Mouse (Mus musculus) hindbrain, embryonic 13.5 days (tissue): ENCODE measurements around the gene Slc28a2. TPM values are rescaled to one million over a fixed set of nuclear protein-coding genes. Genes with fewer than 3 reads are reported as not detected.
A peak's percentile ranks its signal among the peaks of the same experiment; 100 is the strongest.
"Not testable (repeated sequence)": the region's sequence is repeated elsewhere in the genome, so short reads cannot be mapped to it uniquely, and the experiment has no call there.

Source experiments
- ATAC-seq: fragments of 200-750 bp; cut with Nextera tagmentation; 2 replicates; pipeline ENCODE4 v1.8.0; 2017; ENCODE audit warnings: moderate TSS enrichment; ENCODE audit not compliant: low FRiP score
- H3K27ac ChIP-seq: fragments of 300-500 bp; sonication (generic); 2 replicates; pipeline ENCODE4 v1.5.1; 2015; ENCODE audit warnings: inconsistent platforms, mild to moderate bottlenecking, moderate library complexity
- H3K27me3 ChIP-seq: fragments of 300-500 bp; sonication (generic); 2 replicates; pipeline ENCODE4 v1.6.1; 2015; ENCODE audit warnings: mild to moderate bottlenecking, inconsistent platforms
- H3K36me3 ChIP-seq: fragments of 300-500 bp; sonication (generic); 2 replicates; pipeline ENCODE4 v1.6.1; 2015; ENCODE audit warnings: mild to moderate bottlenecking, inconsistent platforms
- H3K4me1 ChIP-seq: fragments of 300-500 bp; sonication (generic); replicated peaks from 2 replicates; pipeline ENCODE4 v1.6.1; 2015; ENCODE audit warnings: inconsistent platforms
- H3K4me2 ChIP-seq: fragments of 300-500 bp; sonication (generic); 2 replicates; pipeline ENCODE4 v1.6.1; 2015; ENCODE audit warnings: inconsistent platforms, mild to moderate bottlenecking, moderate library complexity
- H3K4me3 ChIP-seq: fragments of 300-500 bp; sonication (generic); 2 replicates; pipeline ENCODE4 v1.5.1; 2015; ENCODE audit warnings: mild to moderate bottlenecking, inconsistent platforms
- H3K9ac ChIP-seq: fragments of 300-500 bp; sonication (generic); 2 replicates; pipeline ENCODE4 v1.6.1; 2015; ENCODE audit warnings: mild to moderate bottlenecking, inconsistent platforms
- H3K9me3 ChIP-seq: fragments of 300-500 bp; sonication (generic); 2 replicates; pipeline ENCODE4 v1.6.1; 2016; ENCODE audit warnings: inconsistent platforms
- WGBS: fragments of 180-500 bp; shearing (Covaris S2); methylation state at CpG from one replicate; pipeline ENCODE4 v1.1.7; 2015; 5-methylcytosine and 5-hydroxymethylcytosine counted together
- polyA plus RNA-seq: library from polyadenylated mRNA; unstranded; fragments of >200 nt; fragmentation: Nextera tagmentation; extraction: Ambion mirVana; gene quantifications from 2 replicates; pipeline ENCODE4 v1.2.1, GENCODE M21; 2015

The Slc28a2 gene
- polyA plus RNA-seq, 1 experiment from 2014 or later = 0.05 TPM

DNA sequence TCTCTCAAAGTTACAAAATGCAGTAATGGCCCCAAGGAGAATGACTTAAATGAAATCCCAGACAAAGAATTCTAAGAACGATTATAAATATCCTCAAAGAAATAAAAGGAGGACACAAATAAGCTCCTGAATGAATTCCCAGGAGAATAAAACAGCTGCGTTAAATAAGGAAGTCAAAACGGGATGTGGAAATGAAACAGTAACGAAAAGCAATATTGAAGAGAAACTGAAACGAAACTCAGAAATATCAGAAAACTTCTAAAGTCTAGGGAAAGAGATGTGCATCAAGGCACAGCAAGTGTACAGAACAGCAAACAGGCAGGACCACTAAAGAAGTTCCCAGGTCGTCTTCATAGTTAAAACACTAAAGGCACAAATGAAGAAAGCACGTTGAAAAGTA lies 17.3 kb upstream of the Slc28a2 start:
- no peak overlapping the region for H3K4me2 ChIP-seq
- no peaks in the 10 kb centered on the region for H3K9me3 ChIP-seq
- no peaks in the 10 kb centered on the region for H3K4me1 ChIP-seq
- H3K4me3 ChIP-seq = no peak overlapping the region
- WGBS = 89% methylated on average over 7 of the region's 7 CpGs
- no peaks in the 10 kb centered on the region for H3K27me3 ChIP-seq
- no peak overlapping the region for H3K27ac ChIP-seq
- ATAC-seq = no peak
- no peaks in the 10 kb centered on the region for H3K36me3 ChIP-seq
- no peak overlapping the region for H3K9ac ChIP-seq

DNA sequence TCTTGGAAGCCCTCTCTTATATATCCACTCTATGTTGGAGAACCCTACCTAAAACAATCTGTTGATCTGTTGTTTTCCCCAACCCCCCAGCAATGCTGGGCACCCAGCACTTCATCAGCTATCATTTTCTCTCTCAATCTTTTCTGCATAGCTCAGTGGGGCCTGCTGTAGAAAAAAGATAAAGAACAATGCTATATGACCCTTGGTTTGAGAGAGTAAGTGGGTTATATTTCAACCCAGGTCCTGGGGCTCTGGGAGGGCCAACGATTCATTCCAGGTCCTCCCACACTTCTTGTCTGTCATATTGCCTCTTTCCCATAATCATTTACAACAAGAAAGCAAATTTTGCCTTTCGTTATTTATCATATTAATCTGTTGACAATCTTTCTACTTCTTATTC lies 368 bp downstream of the Slc28a2 start:
- H3K36me3 ChIP-seq, H3K9ac ChIP-seq, H3K4me3 ChIP-seq, H3K27me3 ChIP-seq, H3K4me1 ChIP-seq, H3K27ac ChIP-seq, H3K9me3 ChIP-seq, ATAC-seq, H3K4me2 ChIP-seq: not testable (repeated sequence)
- 84% methylated on average over 2 of the region's 2 CpGs for WGBS

- not testable (repeated sequence) for H3K27me3 ChIP-seq, ATAC-seq, H3K9me3 ChIP-seq, H3K27ac ChIP-seq, H3K9ac ChIP-seq, H3K4me3 ChIP-seq, H3K4me1 ChIP-seq, H3K4me2 ChIP-seq, H3K36me3 ChIP-seq
- 93% methylated on average over 5 of the region's 5 CpGs for WGBS
Observed at GRCm38 (mm10) chr2:122438706-122439482, 12.6 kb downstream of the Slc28a2 start.

GRCm38 (mm10) chr2:122440521-122440920 lies 14.2 kb downstream of the Slc28a2 start:
- H3K9me3 ChIP-seq, H3K4me1 ChIP-seq, H3K27ac ChIP-seq, H3K27me3 ChIP-seq, ATAC-seq, H3K36me3 ChIP-seq, H3K4me2 ChIP-seq, H3K4me3 ChIP-seq, H3K9ac ChIP-seq: not testable (repeated sequence)
- 54% methylated on average over 2 of the region's 3 CpGs for WGBS

DNA sequence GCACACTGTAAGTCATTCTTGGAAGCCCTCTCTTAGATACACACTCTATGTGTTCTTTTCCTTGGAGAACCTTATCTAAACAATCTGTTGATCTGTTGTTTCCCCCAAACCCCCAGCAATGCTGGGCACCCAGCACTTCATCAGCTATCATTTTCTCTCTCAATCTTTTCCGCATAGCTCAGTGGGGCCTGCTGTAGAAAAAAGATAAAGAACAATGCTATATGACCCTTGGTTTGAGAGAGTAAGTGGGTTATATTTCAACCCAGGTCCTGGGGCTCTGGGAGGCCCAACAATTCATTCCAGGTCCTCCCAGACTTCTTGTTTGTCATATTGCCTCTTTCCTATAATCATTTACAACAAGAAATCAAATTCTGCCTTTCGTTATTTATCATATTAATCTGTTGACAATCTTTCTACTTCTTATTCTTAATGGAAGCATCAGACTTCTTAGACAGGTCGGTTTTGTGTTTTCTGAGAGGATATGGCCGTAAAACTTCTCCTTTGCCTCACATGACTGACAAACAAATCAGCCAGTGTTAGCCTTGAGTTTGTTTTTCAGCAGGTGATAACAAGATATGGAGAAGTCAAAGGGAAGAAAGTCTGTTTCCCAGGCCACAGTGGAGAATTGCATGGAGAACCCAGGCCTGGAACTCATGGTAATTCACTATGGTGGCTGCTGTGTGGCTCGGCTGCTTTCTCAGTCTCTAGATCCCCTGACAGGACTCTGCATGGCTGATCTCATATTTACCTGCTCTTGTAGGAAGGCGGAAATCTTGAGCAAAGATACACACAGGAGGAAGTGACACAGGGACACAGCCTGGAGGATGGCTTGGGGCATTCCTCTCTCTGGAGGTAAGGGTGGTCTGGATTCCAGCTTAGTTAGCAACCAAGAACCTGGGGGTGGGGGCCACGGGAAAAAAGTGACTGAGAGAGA lies 15.0 kb downstream of the Slc28a2 start:
- H3K9me3 ChIP-seq = no peaks in the 10 kb centered on the region
- no peaks in the 10 kb centered on the region for H3K36me3 ChIP-seq
- ATAC-seq = no peak
- H3K4me1 ChIP-seq = no peaks in the 10 kb centered on the region
- H3K27me3 ChIP-seq = no peaks in the 10 kb centered on the region
- no peak overlapping the region for H3K4me2 ChIP-seq
- H3K27ac ChIP-seq = no peak overlapping the region
- no peak overlapping the region for H3K9ac ChIP-seq
- no peak overlapping the region for H3K4me3 ChIP-seq
- WGBS = 89% methylated on average over 7 of the region's 7 CpGs

GRCm38 (mm10) chr2:122450351-122450750 lies 24.1 kb downstream of the Slc28a2 start:
- H3K4me3 ChIP-seq = no peak overlapping the region
- no peaks in the 10 kb centered on the region for H3K4me1 ChIP-seq
- no peaks in the 10 kb centered on the region for H3K9me3 ChIP-seq
- H3K36me3 ChIP-seq = no peaks in the 10 kb centered on the region
- H3K4me2 ChIP-seq = no peak overlapping the region
- H3K27ac ChIP-seq = no peak overlapping the region
- no peak for ATAC-seq
- no peaks in the 10 kb centered on the region for H3K27me3 ChIP-seq
- 82% methylated on average over 4 of the region's 4 CpGs for WGBS
- H3K9ac ChIP-seq = no peak overlapping the region

DNA sequence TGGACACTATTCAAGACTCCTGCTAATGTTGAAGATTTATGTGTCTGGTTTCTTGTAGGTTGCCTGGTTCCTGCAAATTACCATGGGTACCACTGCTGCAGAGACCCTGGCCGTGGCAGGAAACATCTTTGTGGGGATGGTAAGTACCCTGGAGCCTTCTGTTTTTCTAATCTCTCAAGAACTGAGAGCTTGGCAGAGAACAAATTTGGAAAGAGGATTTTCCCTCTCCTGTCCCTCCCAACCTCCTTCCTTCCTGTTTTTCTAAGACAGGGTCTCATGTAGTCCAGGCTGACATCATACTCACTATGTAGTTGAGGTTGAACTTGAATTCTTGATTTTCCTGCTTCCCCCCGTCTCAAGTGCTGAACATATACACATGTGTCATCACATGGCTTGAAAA lies 26.1 kb downstream of the Slc28a2 start:
- Histone ChIP-seq H3K36me3 (no peaks in the 10 kb centered on the region), H3K4me1 (no peaks in the 10 kb centered on the region), H3K9ac (no peak overlapping the region), H3K27ac (no peak overlapping the region), H3K27me3 (no peaks in the 10 kb centered on the region), H3K4me3 (no peak overlapping the region), H3K4me2 (no peak overlapping the region), H3K9me3 (no peaks in the 10 kb centered on the region)
- whole genome bisulfite sequencing = 60% methylated on average over 2 of the region's 2 CpGs
- ATAC-seq = no peak

DNA sequence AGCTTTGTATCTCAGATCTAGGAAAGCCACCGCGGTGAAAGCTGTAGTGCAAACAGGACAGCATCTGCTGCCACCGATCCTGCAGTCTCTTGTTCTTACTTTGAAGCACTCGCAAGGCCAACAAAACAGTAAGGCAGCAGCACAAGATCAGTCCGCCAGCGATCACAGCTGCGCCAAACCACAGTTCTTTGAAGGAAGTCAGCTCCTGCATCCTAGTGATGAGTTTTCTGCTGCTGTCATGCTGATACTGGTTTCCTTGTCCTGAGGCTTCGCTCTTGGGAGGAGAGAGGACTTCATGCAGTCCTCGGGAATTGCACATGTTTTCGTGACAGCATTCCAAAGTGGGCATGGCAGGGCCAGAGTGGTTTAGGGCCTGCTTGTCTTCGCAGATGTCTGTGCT lies 40.6 kb downstream of the Slc28a2 start:
- Histone ChIP-seq H3K9me3 (no peaks in the 10 kb centered on the region), H3K27me3 (0 out of 2 replicates have a peak, but pooled peaks cover 2% of the 10 kb centered on the region), H3K4me2 (peak overlapping the region; percentile 92), H3K27ac (no peak overlapping the region), H3K4me3 (peak overlapping the region; percentile 59), H3K4me1 (peaks cover 9% of the 10 kb centered on the region), H3K9ac (peak overlapping the region; percentile 75), H3K36me3 (no peaks in the 10 kb centered on the region)
- no peak for ATAC-seq
- WGBS = 32% methylated on average over 11 of the region's 11 CpGs

GRCm38 (mm10) chr2:122467351-122468013 lies 41.2 kb downstream of the Slc28a2 start:
- whole genome bisulfite sequencing = 1% methylated on average over 46 of the region's 46 CpGs
- Histone ChIP-seq H3K9me3 (no peaks in the 10 kb centered on the region), H3K4me3 (peak overlapping the region; percentile 59), H3K4me1 (peaks cover 9% of the 10 kb centered on the region), H3K27me3 (0 out of 2 replicates have a peak, but pooled peaks cover 2% of the 10 kb centered on the region), H3K4me2 (peak overlapping the region; percentile 92), H3K9ac (peak overlapping the region; percentile 75), H3K36me3 (no peaks in the 10 kb centered on the region), H3K27ac (peak overlapping the region; percentile 35; the same call in 1 of the 2 replicates)
- ATAC-seq = peak; percentile 100

DNA sequence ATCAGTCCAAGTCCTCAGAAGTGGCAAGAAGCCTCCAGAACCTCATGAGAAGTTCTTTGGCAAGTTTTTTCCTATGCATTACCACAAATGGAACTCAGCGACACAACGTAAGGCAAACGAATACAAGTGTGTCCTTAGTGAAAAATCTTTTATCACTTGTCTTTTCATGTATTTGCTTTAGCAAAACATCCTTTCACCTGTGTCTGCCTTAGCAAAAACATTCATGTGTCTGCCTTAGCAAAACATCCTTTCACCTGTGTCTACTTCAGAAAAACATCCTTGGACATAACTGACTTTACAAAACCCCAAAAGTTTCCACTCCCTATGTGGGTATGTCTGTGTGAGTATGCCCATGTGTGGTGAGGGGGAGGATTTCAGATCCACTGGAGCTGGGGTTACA lies 42.9 kb downstream of the Slc28a2 start:
- Histone ChIP-seq H3K36me3 (no peaks in the 10 kb centered on the region), H3K4me2 (no peak overlapping the region), H3K27me3 (0 out of 2 replicates have a peak, but pooled peaks cover 2% of the 10 kb centered on the region), H3K4me3 (no peak overlapping the region), H3K27ac (no peak overlapping the region), H3K9me3 (no peaks in the 10 kb centered on the region), H3K9ac (no peak overlapping the region), H3K4me1 (peaks cover 9% of the 10 kb centered on the region)
- WGBS = 93% methylated on average over 3 of the region's 3 CpGs
- ATAC-seq = no peak

- Histone ChIP-seq H3K9me3 (no peaks in the 10 kb centered on the region), H3K4me2 (no peak overlapping the region), H3K4me1 (no peaks in the 10 kb centered on the region), H3K9ac (no peak overlapping the region), H3K27me3 (no peaks in the 10 kb centered on the region), H3K27ac (no peak overlapping the region), H3K4me3 (no peak overlapping the region), H3K36me3 (no peaks in the 10 kb centered on the region)
- no peak for ATAC-seq
Observed at GRCm38 (mm10) chr2:122476585-122476984, 50.3 kb downstream of the Slc28a2 start.

DNA sequence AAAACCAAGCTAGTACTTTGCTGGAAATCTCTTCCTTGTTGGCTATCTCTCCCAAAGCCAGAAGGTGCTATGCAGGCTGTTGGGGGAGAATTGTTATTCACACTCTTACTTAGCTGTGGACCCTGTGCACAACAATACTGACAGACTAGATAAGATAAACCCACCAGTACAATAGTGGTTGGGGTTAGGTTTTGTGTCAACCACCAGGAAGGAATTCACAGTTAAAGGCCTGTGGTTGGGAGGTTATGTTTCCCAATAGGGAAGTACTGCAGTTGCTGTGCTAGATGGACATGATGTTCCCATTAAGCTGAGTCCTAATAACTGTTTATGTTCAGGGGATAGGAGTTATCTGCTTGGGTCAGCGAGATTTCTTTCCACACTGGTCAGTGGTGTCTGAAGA lies 57.5 kb downstream of the Slc28a2 start:
- H3K9ac ChIP-seq, H3K27ac ChIP-seq, H3K27me3 ChIP-seq, H3K9me3 ChIP-seq, ATAC-seq, H3K4me1 ChIP-seq, H3K4me2 ChIP-seq, H3K36me3 ChIP-seq, H3K4me3 ChIP-seq: not testable (repeated sequence)
- 81% methylated on average over 1 of the region's 1 CpGs for WGBS
